Mouse (Mus musculus) embryonic facial prominence, embryonic 11.5 days (tissue): ENCODE results near the gene Patj. TPM values are rescaled to one million over a fixed set of nuclear protein-coding genes. Genes with fewer than 3 reads are reported as not detected.
A peak's percentile ranks its signal among the peaks of the same experiment; 100 is the strongest.

ENCODE experiments used
- ATAC-seq: fragments of 200-750 bp; cut with Nextera tagmentation; replicated peaks from 2 replicates; pipeline ENCODE4 v1.8.0; 2017; ENCODE audit warnings: low read depth; ENCODE audit not compliant: insufficient number of reproducible peaks, low FRiP score, low TSS enrichment
- DNase-seq: peaks from one replicate; pipeline ENCODE4 v3.0.0-alpha.2; 2015; ENCODE audit warnings: low spot score
- H3K27ac ChIP-seq: fragments of 300-500 bp; sonication (generic); replicated peaks from 2 replicates; pipeline ENCODE4 v1.5.1; 2014; ENCODE audit warnings: mild to moderate bottlenecking, low read depth, low read length, control low read depth
- H3K27me3 ChIP-seq: fragments of 300-500 bp; sonication (generic); 2 replicates; pipeline ENCODE4 v1.6.1; 2014; ENCODE audit warnings: mild to moderate bottlenecking, low read length, moderate library complexity, mixed read lengths; ENCODE audit not compliant: control insufficient read depth, insufficient read depth
- H3K36me3 ChIP-seq: fragments of 300-500 bp; sonication (generic); replicated peaks from 2 replicates; pipeline ENCODE4 v1.6.1; 2014; ENCODE audit warnings: low read depth, mild to moderate bottlenecking, low read length, moderate library complexity, mixed read lengths; ENCODE audit not compliant: control insufficient read depth, insufficient read depth
- H3K4me1 ChIP-seq: fragments of 300-500 bp; sonication (generic); 2 replicates; pipeline ENCODE4 v1.6.1; 2014; ENCODE audit warnings: low read length, mixed read lengths; ENCODE audit not compliant: control insufficient read depth, insufficient read depth
- H3K4me2 ChIP-seq: fragments of 300-500 bp; sonication (generic); 2 replicates; pipeline ENCODE4 v1.6.1; 2014; ENCODE audit warnings: low read depth, mild to moderate bottlenecking, control low read depth, low read length, moderate library complexity
- H3K4me3 ChIP-seq: fragments of 300-500 bp; sonication (generic); 2 replicates; pipeline ENCODE4 v1.5.1; 2014; ENCODE audit warnings: low read depth, low read length, control low read depth
- H3K9ac ChIP-seq: fragments of 300-500 bp; sonication (generic); replicated peaks from 2 replicates; pipeline ENCODE4 v1.6.1; 2014; ENCODE audit warnings: mild to moderate bottlenecking, control low read depth, low read length
- H3K9me3 ChIP-seq: fragments of 300-500 bp; sonication (generic); replicated peaks from 2 replicates; pipeline ENCODE4 v1.6.1; 2016; ENCODE audit warnings: mild to moderate bottlenecking, low read length, inconsistent platforms, mixed read lengths; ENCODE audit not compliant: control insufficient read depth
- WGBS: fragments of 180-500 bp; shearing (Covaris S2); extraction: QIAGEN DNeasy Blood & Tissue Kit; methylation state at CpG from one replicate; pipeline ENCODE4 v1.1.7; 2014; 5-methylcytosine and 5-hydroxymethylcytosine counted together
- polyA plus RNA-seq: library from polyadenylated mRNA; unstranded; fragments of >200 nt; fragmentation: Nextera tagmentation; extraction: Ambion mirVana; gene quantifications from 2 replicates; pipeline ENCODE4 v1.2.1, GENCODE M21; 2014

The Patj gene
- polyA plus RNA-seq, 1 experiment from 2014 or later, result 13.2 TPM

GRCm38 (mm10) chr4:98593961-98594360 lies 198.4 kb downstream of the Patj start:
- WGBS, result 82% methylated on average over 1 of the region's 1 CpGs
- H3K4me2 ChIP-seq, result no peak overlapping the region
- H3K4me1 ChIP-seq, result no peaks in the 10 kb centered on the region
- H3K4me3 ChIP-seq, result no peak overlapping the region
- no peaks in the 10 kb centered on the region for H3K36me3 ChIP-seq
- H3K27me3 ChIP-seq, result no peaks in the 10 kb centered on the region
- no peak overlapping the region for H3K9ac ChIP-seq
- ATAC-seq (no peak), DNase-seq (no peak)
- no peak overlapping the region for H3K27ac ChIP-seq
- H3K9me3 ChIP-seq, result no peaks in the 10 kb centered on the region

- H3K9ac ChIP-seq, result no peak overlapping the region
- no peak for DNase-seq
- WGBS, result 61% methylated on average over 1 of the region's 1 CpGs
- no peak overlapping the region for H3K27ac ChIP-seq
- H3K36me3 ChIP-seq, result no peaks in the 10 kb centered on the region
- no peak overlapping the region for H3K4me3 ChIP-seq
- H3K9me3 ChIP-seq, result no peaks in the 10 kb centered on the region
- H3K4me1 ChIP-seq, result no peaks in the 10 kb centered on the region
- H3K4me2 ChIP-seq, result no peak overlapping the region
- no peaks in the 10 kb centered on the region for H3K27me3 ChIP-seq
- ATAC-seq, result 0 out of 2 replicates have a peak, but pooled peaks have one; percentile 72
Measured at GRCm38 (mm10) chr4:98598546-98598971, 203.0 kb downstream of the Patj start.

GRCm38 (mm10) chr4:98599358-98599757 lies 203.8 kb downstream of the Patj start:
- Histone ChIP-seq H3K36me3 (no peaks in the 10 kb centered on the region), H3K4me3 (no peak overlapping the region), H3K27me3 (no peaks in the 10 kb centered on the region), H3K4me1 (no peaks in the 10 kb centered on the region), H3K4me2 (no peak overlapping the region), H3K9ac (no peak overlapping the region), H3K9me3 (no peaks in the 10 kb centered on the region), H3K27ac (no peak overlapping the region)
- ATAC-seq, result no peak
- 71% methylated on average over 6 of the region's 6 CpGs for WGBS
- DNase-seq, result no peak

GRCm38 (mm10) chr4:98603131-98603530 lies 207.5 kb downstream of the Patj start:
- Histone ChIP-seq H3K27ac (no peak overlapping the region), H3K4me2 (no peak overlapping the region), H3K9me3 (no peaks in the 10 kb centered on the region), H3K27me3 (no peaks in the 10 kb centered on the region), H3K36me3 (no peaks in the 10 kb centered on the region), H3K9ac (no peak overlapping the region), H3K4me1 (no peaks in the 10 kb centered on the region), H3K4me3 (no peak overlapping the region)
- DNase-seq (peak; percentile 6), ATAC-seq (no peak)
- 52% methylated on average over 6 of the region's 6 CpGs for WGBS

GRCm38 (mm10) chr4:98610501-98610900 lies 214.9 kb downstream of the Patj start:
- Histone ChIP-seq H3K4me1 (no peaks in the 10 kb centered on the region), H3K27ac (no peak overlapping the region), H3K9me3 (no peaks in the 10 kb centered on the region), H3K4me3 (no peak overlapping the region), H3K9ac (no peak overlapping the region), H3K27me3 (no peaks in the 10 kb centered on the region), H3K4me2 (no peak overlapping the region), H3K36me3 (no peaks in the 10 kb centered on the region)
- WGBS, result 97% methylated on average over 2 of the region's 2 CpGs
- ATAC-seq, result no peak
- no peak for DNase-seq

- ATAC-seq (no peak), DNase-seq (no peak)
- H3K4me3 ChIP-seq, result no peak overlapping the region
- H3K9ac ChIP-seq, result no peak overlapping the region
- H3K4me2 ChIP-seq, result no peak overlapping the region
- no peak overlapping the region for H3K27ac ChIP-seq
- no peaks in the 10 kb centered on the region for H3K9me3 ChIP-seq
- no peaks in the 10 kb centered on the region for H3K4me1 ChIP-seq
- H3K36me3 ChIP-seq, result no peaks in the 10 kb centered on the region
- H3K27me3 ChIP-seq, result no peaks in the 10 kb centered on the region
- WGBS, result 84% methylated on average over 3 of the region's 3 CpGs
Measured at GRCm38 (mm10) chr4:98614395-98614794, 218.8 kb downstream of the Patj start.

- ATAC-seq, result no peak
- WGBS, result 72% methylated on average over 6 of the region's 6 CpGs
Measured at GRCm38 (mm10) chr4:98619199-98619598, 223.6 kb downstream of the Patj start.

GRCm38 (mm10) chr4:98620986-98621784 lies 225.6 kb downstream of the Patj start:
- H3K4me3 ChIP-seq, result no peak overlapping the region
- ATAC-seq (no peak), DNase-seq (no peak)
- H3K27me3 ChIP-seq, result no peaks in the 10 kb centered on the region
- H3K9ac ChIP-seq, result no peak overlapping the region
- 86% methylated on average over 9 of the region's 9 CpGs for WGBS
- H3K9me3 ChIP-seq, result no peaks in the 10 kb centered on the region
- no peak overlapping the region for H3K4me2 ChIP-seq
- H3K27ac ChIP-seq, result no peak overlapping the region
- H3K36me3 ChIP-seq, result no peaks in the 10 kb centered on the region
- H3K4me1 ChIP-seq, result no peaks in the 10 kb centered on the region

More at GRCm38 (mm10) chr4:98619199-98619598, 223.6 kb downstream of the Patj start:
- H3K4me1 ChIP-seq, result no peaks in the 10 kb centered on the region
- H3K9me3 ChIP-seq, result no peaks in the 10 kb centered on the region
- H3K9ac ChIP-seq, result no peak overlapping the region
- no peak overlapping the region for H3K27ac ChIP-seq
- no peaks in the 10 kb centered on the region for H3K36me3 ChIP-seq
- no peak overlapping the region for H3K4me2 ChIP-seq
- DNase-seq, result no peak
- no peaks in the 10 kb centered on the region for H3K27me3 ChIP-seq
- H3K4me3 ChIP-seq, result no peak overlapping the region
